Mouse (Mus musculus) erythroblast, embryonic 14.5 days (primary cell): ENCODE results near the gene Lamc1. TPM values are rescaled to one million over a fixed set of nuclear protein-coding genes. Genes with fewer than 3 reads are reported as not detected.

ENCODE experiments used
- H3K27me3 ChIP-seq: 2 replicates; pipeline ENCODE4 v1.6.1; 2012; ENCODE audit warnings: inconsistent platforms; ENCODE audit not compliant: control insufficient read depth
- H3K36me3 ChIP-seq: 2 replicates; pipeline ENCODE4 v1.6.1; 2012; ENCODE audit warnings: mild to moderate bottlenecking, inconsistent platforms; ENCODE audit not compliant: control insufficient read depth
- H3K4me1 ChIP-seq: 2 replicates; pipeline ENCODE4 v1.6.1; 2012; ENCODE audit warnings: inconsistent platforms; ENCODE audit not compliant: control insufficient read depth
- H3K4me3 ChIP-seq: replicated peaks from 2 replicates; pipeline ENCODE3; 2012; ENCODE audit warnings: moderate library complexity, mild to moderate bottlenecking, inconsistent platforms
- H3K9me3 ChIP-seq: 2 replicates; pipeline ENCODE4 v1.6.1; 2012; ENCODE audit warnings: low read length, inconsistent platforms, mixed read lengths; ENCODE audit not compliant: control insufficient read depth
- GATA1 ChIP-seq: IDR thresholded peaks from 2 replicates; pipeline ENCODE4 v1.6.1; 2012; ENCODE audit warnings: low read length, inconsistent platforms, mixed read lengths
- TAL1 ChIP-seq: IDR thresholded peaks from 3 replicates; pipeline ENCODE4 v1.6.1; 2012; ENCODE audit warnings: low read length, inconsistent platforms, mixed read lengths
- polyA plus RNA-seq: library from polyadenylated mRNA; stranded (reverse); fragments of >175 nt; gene quantifications from 2 replicates; pipeline ENCODE4 v1.2.3, GENCODE M21; 2012

The Lamc1 gene
- polyA plus RNA-seq, 1 experiment, result 0.01 TPM

- no peak for TF ChIP-seq TAL1
- TF ChIP-seq GATA1, result no peak
- H3K4me3 ChIP-seq, result no peak overlapping the region
- no peaks in the 10 kb centered on the region for H3K27me3 ChIP-seq
- no peaks in the 10 kb centered on the region for H3K9me3 ChIP-seq
- peaks cover 20% of the 10 kb centered on the region for H3K36me3 ChIP-seq
- H3K4me1 ChIP-seq, result no peaks in the 10 kb centered on the region
Measured at GRCm38 (mm10) chr1:153225786-153226725, 106.5 kb downstream of the Lamc1 start.

- H3K4me3 ChIP-seq, result no peak overlapping the region
- no peaks in the 10 kb centered on the region for H3K4me1 ChIP-seq
- H3K36me3 ChIP-seq, result peaks cover 20% of the 10 kb centered on the region
- TF ChIP-seq GATA1 (no peak), TAL1 (no peak)
- no peaks in the 10 kb centered on the region for H3K9me3 ChIP-seq
- H3K27me3 ChIP-seq, result no peaks in the 10 kb centered on the region
Measured at GRCm38 (mm10) chr1:153224331-153224730, 108.3 kb downstream of the Lamc1 start.

DNA sequence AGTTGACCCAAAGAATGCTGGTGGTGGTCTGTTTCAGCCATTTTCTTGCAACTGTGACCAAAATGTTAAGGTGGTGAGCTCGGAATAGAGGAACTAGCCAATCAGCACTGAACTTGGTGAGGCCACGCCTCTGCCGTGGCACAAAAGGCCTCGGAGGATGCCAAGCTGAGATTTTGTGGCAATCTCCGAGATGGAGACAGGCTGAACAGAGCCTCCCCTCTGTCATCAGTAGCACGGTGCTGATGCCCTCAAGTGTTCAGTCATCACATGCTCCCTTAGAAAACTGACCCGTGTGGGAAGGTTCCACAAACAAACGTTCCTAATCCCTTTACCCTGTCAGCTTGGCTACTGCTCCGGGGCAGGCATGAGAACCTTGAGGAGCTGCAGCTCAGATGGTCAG, 113.2 kb downstream of the Lamc1 start:
- TF ChIP-seq GATA1 (no peak), TAL1 (no peak)
- Histone ChIP-seq H3K9me3 (no peaks in the 10 kb centered on the region), H3K36me3 (peaks cover 10% of the 10 kb centered on the region), H3K4me1 (no peaks in the 10 kb centered on the region), H3K27me3 (no peaks in the 10 kb centered on the region), H3K4me3 (no peak overlapping the region)

DNA sequence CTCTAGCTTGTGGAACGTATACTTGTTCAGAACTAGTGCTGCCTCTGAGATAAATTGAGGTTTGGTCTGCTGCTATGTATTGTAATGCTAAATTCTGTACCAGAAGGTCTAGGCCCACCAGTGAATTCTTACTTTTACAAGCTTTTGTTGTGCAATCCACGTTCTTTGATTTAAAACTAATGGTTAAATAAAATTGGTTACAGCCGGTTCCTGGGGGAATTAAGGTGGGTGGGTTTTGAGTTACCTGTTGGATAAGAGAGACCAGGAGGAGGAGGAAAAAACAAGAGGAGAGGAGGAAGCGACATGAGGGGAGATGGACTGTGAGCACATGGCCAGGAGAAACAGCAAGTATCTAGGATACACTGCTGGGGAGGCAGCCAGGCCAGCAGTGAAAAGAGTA, 116.1 kb downstream of the Lamc1 start:
- Histone ChIP-seq H3K4me3 (no peak overlapping the region), H3K4me1 (no peaks in the 10 kb centered on the region), H3K27me3 (no peaks in the 10 kb centered on the region), H3K9me3 (no peaks in the 10 kb centered on the region), H3K36me3 (peaks cover 7% of the 10 kb centered on the region)
- TF ChIP-seq TAL1 (no peak), GATA1 (no peak)

- Histone ChIP-seq H3K4me1 (no peaks in the 10 kb centered on the region), H3K36me3 (peaks cover 4% of the 10 kb centered on the region; the same call in 1 of the 2 replicates), H3K9me3 (no peaks in the 10 kb centered on the region), H3K4me3 (no peak overlapping the region), H3K27me3 (no peaks in the 10 kb centered on the region)
- no peak for TF ChIP-seq TAL1
- TF ChIP-seq GATA1, result no peak
Measured at GRCm38 (mm10) chr1:153215676-153216075, 116.9 kb downstream of the Lamc1 start.

DNA sequence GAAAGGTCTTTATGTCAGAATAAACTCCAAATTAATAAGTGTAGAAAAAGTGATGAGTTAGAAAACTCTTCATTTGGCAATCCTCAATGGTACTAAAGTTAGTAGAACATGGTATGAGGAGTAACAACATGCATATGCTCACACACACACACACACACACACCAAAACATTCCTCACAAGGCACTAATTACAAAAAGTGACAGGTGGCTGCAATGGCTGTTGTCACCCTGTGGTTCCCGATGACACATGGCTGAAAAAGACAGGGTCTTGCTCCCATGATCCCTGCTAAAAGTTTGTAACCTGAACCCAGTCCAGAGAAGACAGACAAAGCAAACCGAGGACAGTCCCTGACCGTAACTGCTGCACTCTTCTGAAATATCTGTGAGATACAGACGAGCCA, 121.6 kb downstream of the Lamc1 start:
- TF ChIP-seq GATA1, result no peak
- no peak for TF ChIP-seq TAL1
- no peaks in the 10 kb centered on the region for H3K36me3 ChIP-seq
- H3K9me3 ChIP-seq, result no peaks in the 10 kb centered on the region
- no peaks in the 10 kb centered on the region for H3K4me1 ChIP-seq
- no peak overlapping the region for H3K4me3 ChIP-seq
- H3K27me3 ChIP-seq, result no peaks in the 10 kb centered on the region

GRCm38 (mm10) chr1:153210198-153210597, 122.4 kb downstream of the Lamc1 start:
- Histone ChIP-seq H3K9me3 (no peaks in the 10 kb centered on the region), H3K27me3 (no peaks in the 10 kb centered on the region), H3K36me3 (no peaks in the 10 kb centered on the region), H3K4me3 (no peak overlapping the region), H3K4me1 (no peaks in the 10 kb centered on the region)
- TF ChIP-seq GATA1 (no peak), TAL1 (no peak)

- Histone ChIP-seq H3K9me3 (no peaks in the 10 kb centered on the region), H3K4me1 (no peaks in the 10 kb centered on the region), H3K36me3 (no peaks in the 10 kb centered on the region), H3K4me3 (no peak overlapping the region), H3K27me3 (no peaks in the 10 kb centered on the region)
- no peak for TF ChIP-seq TAL1
- TF ChIP-seq GATA1, result no peak
Measured at GRCm38 (mm10) chr1:153202195-153202594, 130.4 kb downstream of the Lamc1 start.

DNA sequence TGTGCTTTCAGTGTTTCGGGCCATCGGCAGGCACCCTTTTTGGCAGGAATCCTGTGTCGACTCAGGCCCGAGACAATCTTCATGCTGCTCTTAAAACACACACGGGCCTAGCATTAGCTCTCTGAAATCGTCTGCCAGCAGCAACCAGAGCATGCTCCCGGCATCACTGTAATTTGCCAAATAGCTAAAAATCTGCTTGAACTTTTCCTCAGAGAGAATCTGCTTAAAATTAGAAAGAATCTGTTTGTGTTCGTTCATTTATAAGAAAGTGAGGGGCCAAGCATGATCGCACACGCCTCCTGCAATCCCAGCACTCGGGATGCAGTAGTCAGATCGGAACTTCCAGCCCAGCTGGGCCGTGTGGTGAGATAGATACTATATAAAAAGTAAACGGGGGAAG, 131.1 kb downstream of the Lamc1 start:
- Histone ChIP-seq H3K4me1 (no peaks in the 10 kb centered on the region), H3K27me3 (no peaks in the 10 kb centered on the region), H3K36me3 (no peaks in the 10 kb centered on the region), H3K9me3 (no peaks in the 10 kb centered on the region), H3K4me3 (no peak overlapping the region)
- no peak for TF ChIP-seq TAL1
- TF ChIP-seq GATA1, result no peak

- no peak overlapping the region for H3K4me3 ChIP-seq
- H3K9me3 ChIP-seq, result no peaks in the 10 kb centered on the region
- no peak for TF ChIP-seq GATA1
- no peak for TF ChIP-seq TAL1
- H3K27me3 ChIP-seq, result no peaks in the 10 kb centered on the region
- H3K4me1 ChIP-seq, result no peaks in the 10 kb centered on the region
- H3K36me3 ChIP-seq, result no peaks in the 10 kb centered on the region
Measured at GRCm38 (mm10) chr1:153197316-153197850, 135.2 kb downstream of the Lamc1 start.
